Mouse (Mus musculus) erythroid progenitor cell, adult 5-6 weeks (primary cell): Measurements from ENCODE around the gene Ext2. TPM values are rescaled to one million over a fixed set of nuclear protein-coding genes. Genes with fewer than 3 reads are reported as not detected.

ENCODE experiments used
- ATAC-seq: replicated peaks from 2 replicates; pipeline ENCODE4 v1.8.0; 2016; ENCODE audit warnings: moderate number of reproducible peaks, mild to moderate bottlenecking, moderate TSS enrichment, inconsistent platforms; ENCODE audit not compliant: poor library complexity, low FRiP score, severe bottlenecking
- total RNA-seq, 2 experiments: library from RNA; stranded (forward) in 1 of 2; stranded (reverse) in 1 of 2; fragments of 150-400 nt in 1 of 2; fragments of 186-747, 209-891 nt in 1 of 2; gene quantifications; 2 replicates each; pipeline versions ENCODE4 v1.2.3 to v1.2.4; 2015 to 2017; ENCODE audit warnings: low replicate concordance in 2 of 2

Gene Ext2
- total RNA-seq, 2 experiments from 2014 or later: 7.0 to 10.1 TPM

DNA sequence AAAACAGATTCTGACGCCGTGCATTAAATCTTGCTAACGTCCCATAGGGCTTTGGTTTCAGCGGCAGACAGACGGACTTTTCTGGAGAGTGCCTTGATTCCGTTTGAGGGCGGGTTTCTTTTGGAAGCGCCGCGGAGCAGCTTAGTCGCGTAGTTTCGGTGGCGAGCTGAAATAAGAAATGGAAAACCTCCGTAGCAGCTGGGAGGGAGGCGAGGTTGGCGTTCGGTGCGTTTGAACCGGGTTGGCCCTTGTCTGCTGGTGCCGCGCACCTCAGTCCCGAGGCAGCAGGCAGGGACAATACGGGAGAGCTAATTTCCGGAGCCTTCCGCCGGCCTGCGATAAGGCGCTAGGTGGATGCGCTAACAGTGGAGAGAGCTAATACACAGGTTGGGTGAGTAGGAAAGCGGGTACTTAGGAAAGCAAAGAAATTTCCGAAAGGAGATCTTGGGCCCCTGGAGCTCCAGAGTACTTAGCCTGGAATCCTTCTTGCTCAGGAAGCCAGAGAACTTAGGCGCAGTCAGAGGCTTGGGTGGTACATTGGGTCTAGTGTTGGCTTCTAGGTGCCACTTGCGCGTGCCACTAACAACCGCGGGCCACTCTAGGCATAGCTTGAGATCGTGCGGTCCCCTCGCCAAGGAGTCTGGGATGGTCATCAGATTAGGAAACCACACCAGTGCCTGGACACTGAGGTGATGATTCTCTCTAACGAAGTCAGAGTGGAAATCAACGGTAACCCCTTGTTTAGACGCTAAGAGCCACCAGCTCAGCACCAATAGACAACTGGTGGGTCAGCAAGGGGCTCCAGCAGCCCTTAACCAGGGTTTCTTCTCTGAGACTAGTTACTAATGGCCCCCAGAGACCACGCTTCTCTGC, 175.1 kb downstream of the Ext2 start:
- no peak for ATAC-seq

DNA sequence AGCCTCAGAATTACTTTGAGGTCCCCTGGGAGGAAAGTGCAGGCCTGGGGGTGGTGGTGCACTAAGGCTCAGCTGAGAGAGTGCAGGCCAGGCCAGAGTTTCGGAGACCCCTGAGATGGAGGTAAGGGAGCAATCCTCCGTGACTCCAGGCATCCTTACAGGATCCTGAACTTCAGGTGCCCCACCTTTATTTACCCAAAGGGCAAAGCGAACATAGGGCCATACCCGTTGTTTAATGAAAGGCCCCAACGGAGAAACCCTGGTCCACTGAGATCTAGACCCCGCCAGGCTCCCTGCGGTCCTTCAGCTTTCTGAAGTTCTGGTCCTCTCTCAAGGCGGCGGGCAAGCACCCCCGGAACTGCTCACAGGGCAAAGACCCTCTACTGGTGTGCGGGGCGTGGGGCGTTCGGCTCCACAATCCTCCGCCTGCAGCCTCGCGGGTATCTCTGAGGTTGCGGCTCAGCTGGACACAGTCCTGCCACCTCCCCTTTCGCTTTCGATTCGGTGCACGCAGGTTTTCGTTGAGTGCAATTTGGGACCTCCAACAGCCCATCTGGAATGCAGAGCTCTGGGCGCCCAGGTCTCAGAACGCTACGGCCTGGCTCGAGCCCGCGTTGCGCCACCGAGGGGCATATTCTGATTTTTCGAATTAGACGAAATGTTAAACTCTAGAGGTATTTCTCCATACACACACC, 176.6 kb downstream of the Ext2 start:
- ATAC-seq: no peak

DNA sequence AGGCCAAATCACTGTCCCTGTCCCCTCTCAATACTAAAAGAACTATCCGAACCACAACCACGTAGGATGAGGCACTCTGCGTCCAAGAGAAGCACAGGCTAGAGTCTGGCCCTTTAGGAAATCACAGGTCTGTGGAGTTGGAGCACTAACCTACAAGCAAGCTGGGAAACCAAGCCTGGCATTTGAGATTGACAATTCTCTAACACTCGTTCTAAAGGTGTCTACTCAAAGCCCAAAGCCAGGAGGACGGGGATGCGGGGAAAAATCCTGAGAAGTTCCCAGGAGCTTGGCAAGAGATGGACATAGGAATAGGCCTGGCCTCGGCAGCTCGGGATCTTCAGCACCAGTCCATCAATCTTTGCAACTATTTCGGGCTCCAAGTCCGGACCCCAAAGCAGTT, 177.2 kb downstream of the Ext2 start:
- no peak for ATAC-seq

DNA sequence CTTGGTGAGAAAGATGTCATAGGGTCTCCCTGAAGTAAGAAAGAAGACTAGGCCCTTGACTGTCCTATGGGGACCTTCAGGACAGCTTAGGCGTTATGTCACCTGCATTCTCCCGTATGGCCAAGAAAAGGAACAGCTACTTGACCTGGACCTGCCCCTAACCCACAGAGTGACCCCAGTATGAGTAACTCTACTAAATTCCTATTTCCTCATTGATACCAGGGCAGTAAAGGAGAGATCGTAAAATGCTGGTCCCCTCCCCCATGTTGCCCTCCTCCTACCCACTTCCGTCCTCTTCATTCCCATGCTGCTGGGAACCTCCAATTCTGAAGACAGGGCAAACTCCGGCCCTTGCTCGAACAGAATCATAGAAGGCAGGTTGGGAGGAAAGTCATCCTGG, 177.6 kb downstream of the Ext2 start:
- no peak for ATAC-seq

DNA sequence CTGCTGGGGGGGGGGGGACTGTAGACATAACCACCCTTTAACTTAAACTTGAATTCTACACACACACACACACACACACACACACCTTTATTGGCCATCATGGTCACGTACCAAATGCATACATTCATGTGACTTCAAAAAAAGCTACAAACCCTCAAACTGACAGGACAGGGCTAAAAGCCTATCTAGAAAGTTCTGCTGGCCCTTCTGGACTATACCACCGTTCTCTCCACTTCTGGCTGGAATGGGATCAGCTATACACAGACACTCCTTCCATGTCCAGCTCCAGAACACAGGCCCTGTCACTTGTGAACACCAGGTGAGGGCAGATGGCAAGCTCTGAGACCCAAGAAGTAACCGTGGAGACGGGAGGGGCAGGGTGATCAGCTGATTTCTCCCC, 178.1 kb downstream of the Ext2 start:
- ATAC-seq: no peak

DNA sequence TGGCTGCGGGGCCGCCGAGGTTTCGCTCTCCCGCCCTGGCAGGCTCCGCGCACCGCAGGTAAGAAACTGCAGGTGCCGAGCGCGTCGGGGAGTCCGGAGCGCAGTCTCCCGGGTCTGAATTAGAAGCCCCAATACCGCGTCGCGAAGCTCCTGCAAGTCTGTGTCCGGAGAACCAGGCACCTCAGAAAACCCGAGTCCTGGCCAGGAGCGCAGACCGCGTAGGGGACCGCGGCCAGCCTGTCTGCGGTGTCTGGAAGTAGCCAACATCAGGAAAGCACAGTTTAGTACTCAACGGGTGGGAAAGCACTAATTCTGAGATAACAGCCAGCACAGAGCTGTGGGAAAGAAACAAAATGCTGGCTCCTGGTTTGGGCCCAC, 179.0 kb downstream of the Ext2 start:
- no peak for ATAC-seq

DNA sequence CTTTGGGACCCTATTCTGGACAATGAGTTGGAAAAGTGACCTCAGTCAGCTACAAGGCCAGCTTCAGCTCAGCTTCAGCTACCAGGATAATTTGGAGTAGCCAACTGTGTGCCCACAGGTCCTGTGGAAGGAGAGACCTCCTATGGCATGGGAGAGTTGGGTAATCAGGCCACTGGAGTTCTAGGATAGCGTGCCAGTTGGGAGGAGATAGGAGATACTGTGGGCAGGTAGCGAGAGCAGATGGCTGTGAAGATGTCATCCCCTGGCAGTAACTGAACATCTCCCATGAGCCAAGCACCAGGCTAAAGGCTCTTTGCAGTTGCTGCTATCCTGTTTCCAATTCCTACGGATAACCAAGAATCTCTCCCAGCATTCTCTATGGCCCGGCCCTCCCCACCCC, 187.8 kb downstream of the Ext2 start:
- no peak for ATAC-seq

DNA sequence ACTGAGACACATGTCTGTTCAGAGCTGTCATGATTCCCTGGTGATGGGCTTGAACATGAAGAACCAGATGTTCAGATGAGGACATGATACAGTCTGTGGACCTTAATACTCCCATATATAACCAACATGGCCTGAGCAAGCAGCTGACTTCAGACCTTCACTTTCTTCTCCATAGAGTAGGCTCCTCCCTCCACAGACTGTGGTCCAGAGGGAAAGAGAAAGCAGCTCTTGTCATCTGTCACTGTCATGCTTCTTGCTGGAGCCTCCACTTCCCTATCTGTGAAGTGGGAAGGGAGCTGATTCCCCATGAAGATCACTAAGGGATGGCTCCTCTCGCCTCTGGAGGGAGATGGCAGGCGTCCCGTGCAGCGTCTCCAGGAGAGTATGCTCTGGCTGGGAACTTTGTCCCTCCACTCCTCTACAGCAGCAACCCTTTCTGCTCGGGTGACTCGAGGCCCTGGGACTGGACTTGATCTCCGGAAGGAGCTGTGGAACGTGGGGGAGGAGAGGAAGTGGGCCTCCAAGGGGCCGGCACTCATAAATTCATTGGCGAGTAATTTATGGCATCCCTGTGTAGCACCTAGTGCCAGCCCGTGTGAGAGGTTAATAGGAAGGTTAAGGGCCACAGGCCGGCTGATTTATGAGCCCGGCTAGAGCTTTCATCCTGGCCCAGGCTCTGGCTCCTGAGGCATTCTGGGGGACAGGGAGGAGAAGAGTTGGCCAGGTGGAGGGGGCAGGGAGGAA, 197.5 kb downstream of the Ext2 start:
- no peak for ATAC-seq

DNA sequence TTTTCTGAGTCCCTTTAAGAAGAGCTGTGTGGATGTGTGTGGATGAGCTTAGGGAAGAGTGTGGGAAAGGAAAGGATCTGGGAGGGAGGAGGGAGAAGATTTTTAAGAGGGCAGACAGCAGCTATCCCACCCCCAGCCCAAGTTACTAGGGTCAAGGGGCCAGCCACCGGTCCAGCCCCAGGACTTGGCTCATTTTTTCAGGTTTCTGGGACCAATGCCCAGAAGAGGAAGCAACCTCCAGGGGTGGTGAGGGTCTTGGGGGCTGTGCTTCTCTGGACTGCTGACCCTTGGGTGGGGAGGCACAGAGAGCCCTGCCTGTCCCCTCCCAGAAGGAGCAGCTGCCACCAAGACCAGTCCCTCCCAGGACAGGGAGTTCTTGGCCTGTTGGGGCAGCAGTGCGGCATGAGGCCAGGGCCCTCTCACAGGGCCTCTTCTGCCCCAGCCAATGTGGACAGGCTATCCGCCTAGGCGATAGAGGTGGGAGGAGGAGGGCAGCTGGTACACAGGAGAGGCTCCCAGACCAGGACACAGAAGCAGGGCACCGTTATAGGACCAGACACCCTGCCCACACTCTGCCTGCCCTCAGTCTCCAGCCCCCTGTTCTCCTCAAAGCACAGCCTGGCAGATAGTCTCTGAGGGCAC, 203.0 kb downstream of the Ext2 start:
- ATAC-seq: no peak

DNA sequence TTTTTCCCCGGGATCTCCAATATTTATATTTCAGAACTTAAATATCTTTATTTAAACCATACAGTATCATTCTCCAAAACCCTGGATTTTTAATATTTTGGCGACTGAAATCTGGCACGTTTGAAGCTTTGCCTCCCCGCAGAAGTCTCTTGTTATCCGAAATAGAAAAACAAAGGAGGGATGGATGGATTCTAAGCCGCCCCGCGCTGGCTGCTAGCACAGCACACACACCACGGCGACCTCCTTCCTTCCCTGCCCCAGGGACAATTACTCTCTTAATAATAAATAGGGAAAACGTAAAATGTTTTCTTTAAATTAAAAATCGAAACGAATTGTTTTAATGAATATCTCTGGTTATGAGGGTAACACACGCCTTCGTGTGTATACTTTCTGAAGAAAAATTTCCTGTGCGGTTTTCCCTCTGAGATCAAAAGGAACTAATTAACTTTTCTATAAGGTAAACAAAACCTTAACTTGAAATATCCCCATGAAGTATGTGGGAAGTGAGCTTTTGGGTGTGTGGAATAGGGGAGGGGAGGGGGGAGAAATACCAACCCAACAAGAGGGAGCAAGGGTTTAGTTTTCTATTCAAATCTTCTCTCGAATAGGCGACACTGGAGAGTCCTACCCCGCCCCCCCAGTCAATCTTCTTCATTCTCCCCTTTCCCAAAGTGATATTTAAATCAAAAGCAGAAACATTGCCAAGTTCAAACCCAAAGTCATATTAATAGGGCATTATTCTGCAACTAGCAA, 203.7 kb downstream of the Ext2 start:
- no peak for ATAC-seq

DNA sequence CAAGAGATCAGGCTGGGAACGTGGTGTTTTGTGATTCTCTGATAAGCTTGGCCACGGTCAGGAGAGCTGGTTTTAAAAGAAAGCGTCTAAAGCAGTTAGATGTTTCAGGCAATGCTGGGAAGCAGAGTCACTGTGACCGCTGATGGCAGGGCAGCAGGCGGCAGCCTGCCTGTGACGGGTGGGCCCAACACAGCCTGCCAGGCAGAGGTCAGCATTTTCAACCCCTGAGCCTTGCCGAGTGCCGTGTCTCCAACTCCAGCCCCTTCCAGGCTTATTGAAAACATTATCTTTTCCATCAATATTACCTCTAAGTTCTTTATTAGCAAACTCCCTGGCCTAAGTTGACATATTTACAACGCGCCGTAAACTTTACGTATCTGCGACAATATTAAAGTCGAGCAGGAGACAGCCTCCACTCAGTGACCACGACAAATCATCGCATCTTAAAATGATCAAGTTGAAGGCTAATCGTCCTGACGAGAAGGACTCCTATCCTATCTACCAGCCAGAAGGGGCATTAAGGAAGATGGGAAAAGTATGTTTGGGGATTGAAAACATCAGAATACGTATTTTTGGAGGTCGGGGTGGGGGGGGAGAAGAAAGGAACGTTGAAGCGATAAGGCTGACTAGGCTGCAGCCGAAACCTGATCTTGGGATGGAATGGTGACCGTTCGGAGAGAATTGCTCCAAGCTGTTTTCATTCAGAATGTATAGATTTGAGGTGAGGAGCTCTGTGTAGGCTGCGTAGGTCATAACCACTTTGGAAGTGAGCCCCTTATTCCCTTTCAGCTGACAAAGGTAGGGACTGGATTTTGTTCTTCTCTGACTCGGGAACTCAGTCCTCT, 206.3 kb downstream of the Ext2 start:
- ATAC-seq: no peak

DNA sequence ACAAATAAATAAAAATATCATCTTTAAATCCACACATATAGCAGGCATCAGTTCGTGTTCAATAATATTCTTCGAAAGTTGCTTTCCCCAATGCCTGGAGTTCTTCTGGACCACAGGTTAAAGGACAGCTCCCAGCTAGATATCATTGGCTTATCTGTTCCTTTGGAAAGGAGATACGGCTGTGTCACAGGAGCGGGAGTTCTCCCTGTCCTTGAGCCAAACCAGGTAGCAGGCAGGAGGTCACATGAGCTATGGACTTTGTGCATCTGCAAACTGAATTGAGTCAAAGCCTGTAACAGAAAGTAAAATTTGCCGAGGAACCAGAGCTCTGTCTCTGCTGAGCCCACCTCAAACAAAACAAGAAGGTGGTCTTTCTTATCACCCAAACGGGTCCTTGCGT, 209.3 kb downstream of the Ext2 start:
- no peak for ATAC-seq

Other genes with a start within 250 kb of the Ext2 start
- gene Alx4, start 180.2 kb downstream of the Ext2 start, total RNA-seq (2015; ENCODE audit: low replicate concordance): not detected in 2 replicates
- gene Alx4, start 180.2 kb downstream of the Ext2 start, total RNA-seq (2017; ENCODE audit: low replicate concordance): not detected in 2 replicates
- 4.3 and 12.2 TPM in 2 replicates for gene Accs, start 27.4 kb upstream of the Ext2 start, total RNA-seq (2015; ENCODE audit: low replicate concordance)
- not detected in 2 replicates for gene Accs, start 27.4 kb upstream of the Ext2 start, total RNA-seq (2017; ENCODE audit: low replicate concordance)
- gene Accsl, start 46.6 kb upstream of the Ext2 start, total RNA-seq (2015; ENCODE audit: low replicate concordance): not detected in 2 replicates
- gene Accsl, start 46.6 kb upstream of the Ext2 start, total RNA-seq (2017; ENCODE audit: low replicate concordance): not detected in 2 replicates
- gene Gm13889, start 134.6 kb upstream of the Ext2 start, total RNA-seq (2015; ENCODE audit: low replicate concordance): not detected in 2 replicates
- gene Gm13889, start 134.6 kb upstream of the Ext2 start, total RNA-seq (2017; ENCODE audit: low replicate concordance): not detected in 2 replicates
- gene Gm27027, start 173.8 kb upstream of the Ext2 start, total RNA-seq (2015; ENCODE audit: low replicate concordance): not detected in 2 replicates
- gene Gm27027, start 173.8 kb upstream of the Ext2 start, total RNA-seq (2017; ENCODE audit: low replicate concordance): not detected in 2 replicates
- 9.7 and 31.4 TPM in 2 replicates for gene Alkbh3, start 188.2 kb upstream of the Ext2 start, total RNA-seq (2015; ENCODE audit: low replicate concordance)
- 5.4 and 7.8 TPM in 2 replicates for gene Alkbh3, start 188.2 kb upstream of the Ext2 start, total RNA-seq (2017; ENCODE audit: low replicate concordance)